Mouse (Mus musculus) forebrain, embryonic 12.5 days (tissue): Measurements from ENCODE around the gene Fam189a2. TPM values are rescaled to one million over a fixed set of nuclear protein-coding genes. Genes with fewer than 3 reads are reported as not detected.

Experiments
- ATAC-seq: fragments of 200-750 bp; cut with Nextera tagmentation; 2 replicates; pipeline ENCODE4 v1.8.0; 2017; ENCODE audit warnings: moderate TSS enrichment; ENCODE audit not compliant: low FRiP score
- H3K27ac ChIP-seq: fragments of 300-500 bp; sonication (generic); 2 replicates; pipeline ENCODE4 v1.5.1; 2016; ENCODE audit warnings: mild to moderate bottlenecking
- H3K27me3 ChIP-seq: fragments of 300-500 bp; sonication (generic); 2 replicates; pipeline ENCODE4 v1.6.1; 2016; ENCODE audit warnings: mild to moderate bottlenecking
- H3K36me3 ChIP-seq: fragments of 300-500 bp; sonication (generic); replicated peaks from 2 replicates; pipeline ENCODE4 v1.6.1; 2016; ENCODE audit warnings: mild to moderate bottlenecking
- H3K4me1 ChIP-seq: fragments of 300-500 bp; sonication (generic); 2 replicates; pipeline ENCODE4 v1.6.1; 2016
- H3K4me2 ChIP-seq: fragments of 300-500 bp; sonication (generic); 2 replicates; pipeline ENCODE4 v1.6.1; 2016; ENCODE audit warnings: mild to moderate bottlenecking, moderate library complexity
- H3K4me3 ChIP-seq: fragments of 300-500 bp; sonication (generic); replicated peaks from 2 replicates; pipeline ENCODE4 v1.5.1; 2016; ENCODE audit warnings: mild to moderate bottlenecking
- H3K9ac ChIP-seq: fragments of 300-500 bp; sonication (generic); 2 replicates; pipeline ENCODE4 v1.6.1; 2016; ENCODE audit warnings: mild to moderate bottlenecking
- H3K9me3 ChIP-seq: fragments of 300-500 bp; sonication (generic); 2 replicates; pipeline ENCODE4 v1.6.1; 2016
- WGBS: fragments of 180-500 bp; shearing (Covaris S2); methylation state at CpG from one replicate; pipeline ENCODE4 v1.1.7; 2016; 5-methylcytosine and 5-hydroxymethylcytosine counted together
- polyA plus RNA-seq: library from polyadenylated mRNA; unstranded; fragments of >200 nt; fragmentation: Nextera tagmentation; extraction: Ambion mirVana; gene quantifications from 2 replicates; pipeline ENCODE4 v1.2.1, GENCODE M21; 2016

Gene Fam189a2
- polyA plus RNA-seq, 1 experiment from 2014 or later, result 0.47 TPM

- Histone ChIP-seq H3K4me2 (no peak overlapping the region), H3K9ac (no peak overlapping the region), H3K4me3 (no peak overlapping the region), H3K27ac (no peak overlapping the region), H3K4me1 (no peaks in the 10 kb centered on the region), H3K27me3 (no peaks in the 10 kb centered on the region), H3K36me3 (no peaks in the 10 kb centered on the region), H3K9me3 (no peaks in the 10 kb centered on the region)
- WGBS, result 88% methylated on average over 3 of the region's 3 CpGs
- no peak for ATAC-seq
Observed at GRCm38 (mm10) chr19:24049329-24049728, 18.5 kb upstream of the Fam189a2 start.

GRCm38 (mm10) chr19:24046395-24046993 lies 15.7 kb upstream of the Fam189a2 start:
- no peaks in the 10 kb centered on the region for H3K36me3 ChIP-seq
- no peak overlapping the region for H3K9ac ChIP-seq
- H3K4me1 ChIP-seq, result no peaks in the 10 kb centered on the region
- H3K4me2 ChIP-seq, result no peak overlapping the region
- no peak overlapping the region for H3K4me3 ChIP-seq
- ATAC-seq, result no peak
- 90% methylated on average over 10 of the region's 10 CpGs for WGBS
- no peaks in the 10 kb centered on the region for H3K27me3 ChIP-seq
- H3K9me3 ChIP-seq, result no peaks in the 10 kb centered on the region
- no peak overlapping the region for H3K27ac ChIP-seq

DNA sequence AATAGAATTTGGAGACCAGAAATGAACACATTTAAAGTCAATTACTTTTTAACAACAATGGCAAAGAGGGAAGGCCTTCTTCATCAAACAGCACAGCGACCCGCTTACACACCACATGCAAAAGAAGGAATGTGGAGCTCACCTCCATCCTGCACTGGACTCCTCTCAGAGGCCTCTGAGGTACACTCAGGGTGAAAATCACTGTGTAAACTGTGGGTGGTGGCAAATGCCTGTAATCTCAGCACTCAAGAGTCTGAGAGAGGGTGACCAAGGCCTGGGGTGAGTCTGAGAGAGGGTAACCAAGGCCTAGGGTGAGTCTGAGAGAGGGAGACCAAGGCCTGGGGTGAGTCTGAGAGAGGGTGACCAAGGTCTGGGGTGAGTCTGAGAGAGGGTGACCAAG lies 11.6 kb upstream of the Fam189a2 start:
- Histone ChIP-seq H3K4me1 (no peaks in the 10 kb centered on the region), H3K27me3 (no peaks in the 10 kb centered on the region), H3K4me2 (no peak overlapping the region), H3K27ac (no peak overlapping the region), H3K9me3 (no peaks in the 10 kb centered on the region), H3K36me3 (no peaks in the 10 kb centered on the region), H3K4me3 (no peak overlapping the region), H3K9ac (no peak overlapping the region)
- 89% methylated on average over 2 of the region's 2 CpGs for WGBS
- no peak for ATAC-seq

DNA sequence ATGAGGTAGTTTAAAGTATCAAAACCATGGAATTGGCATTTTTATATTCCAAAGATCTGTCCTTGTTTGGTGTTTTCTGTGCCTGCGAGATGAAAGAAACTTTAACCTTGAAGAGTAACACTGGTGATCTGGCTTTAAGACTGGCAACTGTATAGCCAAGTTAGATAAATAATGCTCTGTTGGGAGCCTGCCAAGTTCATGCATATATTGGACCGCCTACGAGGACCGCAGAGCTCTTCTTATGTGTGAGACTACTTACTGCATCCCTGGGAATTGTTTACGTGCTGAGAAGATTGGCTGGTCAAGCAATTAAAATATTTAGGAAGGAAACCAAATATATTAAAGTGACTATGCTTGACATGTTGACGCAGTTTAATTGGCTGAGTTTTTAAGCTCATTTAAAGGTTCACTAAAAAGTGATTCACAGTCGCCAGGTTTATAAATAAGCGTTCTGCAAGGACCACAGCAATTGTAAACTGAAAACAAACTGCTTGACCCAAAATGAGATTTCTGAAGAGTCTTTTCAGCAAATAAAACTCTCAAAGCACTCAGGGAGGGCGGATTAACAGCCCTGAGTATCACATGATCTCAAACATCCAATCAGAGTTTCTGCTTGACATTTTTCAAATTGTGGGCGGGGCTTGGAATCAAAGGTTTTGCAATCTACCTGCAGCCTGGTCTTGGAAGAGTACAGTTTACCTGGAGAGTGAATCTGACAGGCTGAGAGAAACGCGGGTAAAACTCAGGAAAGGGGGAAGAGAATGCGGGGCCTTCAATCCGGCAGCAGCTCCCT lies 8.4 kb upstream of the Fam189a2 start:
- Histone ChIP-seq H3K27ac (no peak overlapping the region), H3K4me2 (no peak overlapping the region)
- WGBS, result 73% methylated on average over 14 of the region's 14 CpGs

GRCm38 (mm10) chr19:24034367-24034766 lies 3.5 kb upstream of the Fam189a2 start:
- no peaks in the 10 kb centered on the region for H3K9me3 ChIP-seq
- peaks cover 37% of the 10 kb centered on the region for H3K4me1 ChIP-seq
- H3K4me3 ChIP-seq, result no peak overlapping the region
- no peaks in the 10 kb centered on the region for H3K36me3 ChIP-seq
- H3K27me3 ChIP-seq, result peaks cover 38% of the 10 kb centered on the region
- H3K27ac ChIP-seq, result no peak overlapping the region
- no peak overlapping the region for H3K4me2 ChIP-seq
- no peak for ATAC-seq
- WGBS, result 15% methylated on average over 3 of the region's 3 CpGs
- no peak overlapping the region for H3K9ac ChIP-seq

More for the DNA sequence above, 8.4 kb upstream of the Fam189a2 start:
- Histone ChIP-seq H3K9me3 (no peaks in the 10 kb centered on the region), H3K9ac (no peak overlapping the region), H3K4me3 (no peak overlapping the region), H3K4me1 (peaks cover 9% of the 10 kb centered on the region), H3K27me3 (no peaks in the 10 kb centered on the region), H3K36me3 (no peaks in the 10 kb centered on the region)
- no peak for ATAC-seq

- peaks cover 37% of the 10 kb centered on the region for H3K4me1 ChIP-seq
Observed at GRCm38 (mm10) chr19:24032654-24033236, 1.9 kb upstream of the Fam189a2 start.

GRCm38 (mm10) chr19:24030511-24030870 lies 328 bp downstream of the Fam189a2 start:
- Histone ChIP-seq H3K9me3 (no peaks in the 10 kb centered on the region), H3K36me3 (no peaks in the 10 kb centered on the region), H3K4me2 (peak overlapping the region; percentile 91), H3K4me1 (peaks cover 37% of the 10 kb centered on the region), H3K27me3 (peaks cover 49% of the 10 kb centered on the region), H3K27ac (0 out of 2 replicates have a peak overlapping the region, but pooled peaks have one; percentile 13), H3K9ac (peak overlapping the region; percentile 66), H3K4me3 (peak overlapping the region; percentile 69)
- peak; percentile 69 for ATAC-seq
- WGBS, result 1% methylated on average over 24 of the region's 49 CpGs

More at GRCm38 (mm10) chr19:24032654-24033236, 1.9 kb upstream of the Fam189a2 start:
- ATAC-seq, result no peak
- Histone ChIP-seq H3K9me3 (no peaks in the 10 kb centered on the region), H3K9ac (no peak overlapping the region), H3K36me3 (no peaks in the 10 kb centered on the region), H3K4me3 (no peak overlapping the region), H3K27me3 (peaks cover 49% of the 10 kb centered on the region), H3K27ac (no peak overlapping the region), H3K4me2 (no peak overlapping the region)
- 18% methylated on average over 5 of the region's 5 CpGs for WGBS

DNA sequence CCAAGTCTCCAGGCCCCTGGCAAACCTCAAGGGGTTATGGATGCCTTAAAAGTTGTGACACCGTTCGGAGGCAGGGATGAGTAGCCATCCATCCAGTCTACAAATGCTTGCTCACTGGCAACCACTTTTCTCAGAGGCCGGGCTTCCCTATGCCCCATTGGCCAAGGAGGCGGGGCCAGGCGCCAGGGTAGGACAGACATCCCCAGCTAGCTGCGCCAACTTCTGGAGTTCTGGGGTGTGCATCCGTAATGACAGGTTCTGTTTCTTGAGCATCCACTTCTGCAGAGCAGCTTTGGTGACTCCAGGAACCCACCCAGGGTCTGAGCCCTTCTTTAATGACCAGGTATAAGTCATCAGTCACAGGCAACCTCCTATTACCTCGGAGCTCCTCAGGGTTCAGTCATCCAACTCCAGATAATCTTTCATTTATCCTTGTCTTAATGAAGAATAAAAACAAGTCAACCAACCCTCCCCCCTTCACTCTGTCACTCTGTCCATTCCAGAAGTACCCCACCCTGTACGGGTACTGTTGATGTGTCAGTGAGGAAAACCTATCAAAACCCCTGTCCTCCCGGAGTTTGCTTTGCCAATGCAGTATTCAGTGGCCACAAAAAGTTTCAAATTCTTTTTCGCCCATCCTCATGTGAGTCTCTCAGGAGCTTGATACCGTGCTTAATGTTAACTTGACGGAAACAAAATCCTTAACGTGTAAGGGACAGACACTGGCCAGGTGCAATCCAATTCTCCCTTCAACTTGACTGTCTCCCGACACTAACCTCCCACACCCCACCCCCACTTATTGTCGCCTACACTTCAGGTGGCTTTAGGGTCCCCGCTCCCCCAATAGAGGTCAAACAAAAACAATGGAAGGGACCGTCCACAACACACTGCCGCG lies 956 bp downstream of the Fam189a2 start:
- Histone ChIP-seq H3K4me2 (peak overlapping the region; percentile 91), H3K9me3 (no peaks in the 10 kb centered on the region), H3K4me1 (peaks cover 41% of the 10 kb centered on the region), H3K27ac (0 out of 2 replicates have a peak overlapping the region, but pooled peaks have one; percentile 13), H3K36me3 (no peaks in the 10 kb centered on the region), H3K4me3 (peak overlapping the region; percentile 69), H3K27me3 (peaks cover 49% of the 10 kb centered on the region), H3K9ac (peak overlapping the region; percentile 66)
- peak; percentile 28; the same call in 1 of the 2 replicates for ATAC-seq
- WGBS, result 10% methylated on average over 20 of the region's 20 CpGs

GRCm38 (mm10) chr19:24025876-24026275 lies 4.9 kb downstream of the Fam189a2 start:
- H3K27ac ChIP-seq, result no peak overlapping the region
- WGBS, result 51% methylated on average over 5 of the region's 5 CpGs
- ATAC-seq, result no peak
- no peaks in the 10 kb centered on the region for H3K36me3 ChIP-seq
- H3K4me2 ChIP-seq, result no peak overlapping the region
- H3K4me1 ChIP-seq, result peaks cover 32% of the 10 kb centered on the region
- H3K27me3 ChIP-seq, result peaks cover 28% of the 10 kb centered on the region
- H3K9me3 ChIP-seq, result no peaks in the 10 kb centered on the region
- no peak overlapping the region for H3K4me3 ChIP-seq
- no peak overlapping the region for H3K9ac ChIP-seq

DNA sequence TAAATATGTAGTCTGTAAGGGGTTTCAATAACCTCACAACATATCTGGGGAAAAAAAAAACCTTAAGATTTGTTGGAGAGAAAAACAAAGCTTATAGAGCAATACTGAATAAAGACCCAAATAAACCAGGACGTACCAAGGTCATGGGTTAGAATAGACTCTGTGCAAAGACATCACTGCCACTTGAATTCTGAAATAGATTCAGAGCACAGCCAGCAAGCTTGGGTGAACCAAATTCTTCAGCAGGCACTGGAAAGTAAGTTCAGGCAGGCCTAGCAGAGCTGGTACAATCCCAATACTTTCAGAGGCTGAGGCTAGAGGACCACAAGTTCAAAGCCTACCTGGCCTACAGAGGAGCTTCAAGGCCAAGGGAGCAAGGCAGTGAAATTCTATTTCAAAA lies 6.2 kb downstream of the Fam189a2 start:
- WGBS, result 41% methylated on average over 1 of the region's 1 CpGs
- H3K9ac ChIP-seq, result no peak overlapping the region
- H3K27ac ChIP-seq, result no peak overlapping the region
- no peak overlapping the region for H3K4me2 ChIP-seq
- H3K4me3 ChIP-seq, result no peak overlapping the region
- no peaks in the 10 kb centered on the region for H3K9me3 ChIP-seq
- peaks cover 20% of the 10 kb centered on the region for H3K27me3 ChIP-seq
- peaks cover 25% of the 10 kb centered on the region for H3K4me1 ChIP-seq
- H3K36me3 ChIP-seq, result no peaks in the 10 kb centered on the region
- ATAC-seq, result no peak

GRCm38 (mm10) chr19:24024131-24024530 lies 6.7 kb downstream of the Fam189a2 start:
- Histone ChIP-seq H3K36me3 (no peaks in the 10 kb centered on the region), H3K4me1 (peaks cover 21% of the 10 kb centered on the region), H3K4me2 (no peak overlapping the region), H3K4me3 (no peak overlapping the region), H3K27me3 (peaks cover 16% of the 10 kb centered on the region), H3K27ac (no peak overlapping the region), H3K9ac (no peak overlapping the region), H3K9me3 (no peaks in the 10 kb centered on the region)
- peak; percentile 55; the same call in 1 of the 2 replicates for ATAC-seq
- WGBS, result 27% methylated on average over 9 of the region's 9 CpGs

GRCm38 (mm10) chr19:24023351-24023750 lies 7.5 kb downstream of the Fam189a2 start:
- Histone ChIP-seq H3K27me3 (peaks cover 12% of the 10 kb centered on the region), H3K4me1 (peaks cover 21% of the 10 kb centered on the region), H3K4me2 (no peak overlapping the region), H3K36me3 (no peaks in the 10 kb centered on the region), H3K9me3 (no peaks in the 10 kb centered on the region), H3K4me3 (no peak overlapping the region), H3K9ac (no peak overlapping the region), H3K27ac (no peak overlapping the region)
- ATAC-seq, result no peak
- WGBS, result 83% methylated on average over 7 of the region's 7 CpGs
